Mouse (Mus musculus) brain, embryonic 18.5 days (tissue): ENCODE results near the gene Usp30.

Experiments used
- DNase-seq: peaks from one replicate; pipeline ENCODE4 v3.0.0-alpha.2; 2012; ENCODE audit warnings: low read depth, low spot score

The Usp30 gene

GRCm38 (mm10) chr5:114066601-114067000 is 1.3 kb downstream of the Usp30 start:
- DNase-seq = no peak

- no peak for DNase-seq
Measured at GRCm38 (mm10) chr5:114067543-114067942, 2.3 kb downstream of the Usp30 start.

GRCm38 (mm10) chr5:114067982-114068381 is 2.7 kb downstream of the Usp30 start:
- DNase-seq = no peak

- no peak for DNase-seq
Measured at GRCm38 (mm10) chr5:114070858-114071257, 5.6 kb downstream of the Usp30 start.

- no peak for DNase-seq
Measured at GRCm38 (mm10) chr5:114072262-114072661, 7.0 kb downstream of the Usp30 start.

- DNase-seq = no peak
Measured at GRCm38 (mm10) chr5:114077009-114077408, 11.7 kb downstream of the Usp30 start.

- no peak for DNase-seq
Measured at GRCm38 (mm10) chr5:114085501-114085900, 20.2 kb downstream of the Usp30 start.

GRCm38 (mm10) chr5:114087875-114088480 is 22.7 kb downstream of the Usp30 start:
- DNase-seq = no peak

GRCm38 (mm10) chr5:114090421-114091013 is 25.3 kb downstream of the Usp30 start:
- DNase-seq = no peak

GRCm38 (mm10) chr5:114091057-114091807 is 26.0 kb downstream of the Usp30 start, which contains the start of gene Svop:
Gene Svop, minus strand, starts transcription at chr5:114091570.
- peak; percentile 58 for DNase-seq

- peak; percentile 86 for DNase-seq
Measured at GRCm38 (mm10) chr5:114099709-114100389, 34.6 kb downstream of the Usp30 start.

GRCm38 (mm10) chr5:114100390-114101099 is 35.3 kb downstream of the Usp30 start:
- DNase-seq = no peak

- DNase-seq = no peak
Measured at GRCm38 (mm10) chr5:114101873-114102272, 36.6 kb downstream of the Usp30 start.

- DNase-seq = no peak
Measured at GRCm38 (mm10) chr5:114102807-114103206, 37.5 kb downstream of the Usp30 start.

GRCm38 (mm10) chr5:114106391-114106935 is 41.2 kb downstream of the Usp30 start:
- DNase-seq = no peak

- DNase-seq = no peak
Measured at GRCm38 (mm10) chr5:114113334-114113733, 48.1 kb downstream of the Usp30 start.

GRCm38 (mm10) chr5:114115030-114115429 is 49.8 kb downstream of the Usp30 start:
- no peak for DNase-seq

- no peak for DNase-seq
Measured at GRCm38 (mm10) chr5:114116586-114116985, 51.3 kb downstream of the Usp30 start.

GRCm38 (mm10) chr5:114119806-114120205 is 54.5 kb downstream of the Usp30 start:
- no peak for DNase-seq

- DNase-seq = no peak
Measured at GRCm38 (mm10) chr5:114126008-114126407, 60.7 kb downstream of the Usp30 start.
